Mouse (Mus musculus) gastrocnemius, adult 18-20 months (tissue): ENCODE data around the gene H60b. TPM values are rescaled to one million over a fixed set of nuclear protein-coding genes. Genes with fewer than 3 reads are reported as not detected.

ENCODE experiments used
- total RNA-seq, 2 experiments: library from RNA; stranded (reverse); gene quantifications; 2 replicates each; pipeline ENCODE4 v1.2.3; 2021

H60b gene
- total RNA-seq, 2 experiments from 2014 or later, result not detected

Other genes with a start within 250 kb of the H60b start
- gene 4930444G20Rik, start 90.5 kb upstream of the H60b start, total RNA-seq, result not detected
- 1 to 10 TPM in 1 of 2 experiments, under 1 TPM in 1; 0.64 to 1.1 TPM for gene E030030I06Rik, start 9.3 kb upstream of the H60b start, total RNA-seq
- gene Raet1e, start within 50 bp of the H60b start, total RNA-seq, result under 1 TPM in 1 of 2 experiments, not detected in 1; 0.14 TPM
- gene Raet1d, start 202.0 kb downstream of the H60b start, total RNA-seq, result not detected